Mouse (Mus musculus): Measurements from ENCODE around the gene Ndufb7. TPM values are rescaled to one million over a fixed set of nuclear protein-coding genes. Genes with fewer than 3 reads are reported as not detected.
A peak's percentile ranks its signal among the peaks of the same experiment; 100 is the strongest.

The Ndufb7 gene
- polyA plus RNA-seq, 1 experiment = 511 TPM

DNA sequence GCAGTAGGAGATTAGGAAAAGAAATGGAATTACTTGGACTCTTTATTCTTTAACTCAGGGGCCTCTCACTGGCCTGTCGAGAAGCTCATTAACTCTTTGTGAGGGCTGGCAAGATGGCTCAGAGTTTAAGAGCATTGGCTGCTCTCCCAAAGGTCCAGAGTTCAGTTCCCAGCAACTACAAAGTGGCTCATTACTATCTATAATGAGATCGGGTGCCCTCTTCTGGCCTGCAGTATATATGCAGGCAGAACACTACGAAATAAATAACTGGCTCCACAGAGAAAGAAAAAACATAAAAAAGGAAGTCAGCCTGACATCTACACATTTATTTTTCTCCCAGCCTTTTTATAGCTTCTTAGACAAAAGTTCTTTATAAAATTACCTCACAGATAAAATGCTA, 29.9 kb downstream of the Ndufb7 start:
- peaks cover 51% of the 10 kb centered on the region for H3K4me1 ChIP-seq
- H3K4me3 ChIP-seq (replicated peaks) = no peak overlapping the region
- H3K9me3 ChIP-seq = no peaks in the 10 kb centered on the region
- no peaks in the 10 kb centered on the region for H3K27me3 ChIP-seq (replicated peaks)
- peaks cover 12% of the 10 kb centered on the region for H3K36me3 ChIP-seq (replicated peaks; ENCODE audit: low read length)
- TF ChIP-seq GATA1 (IDR thresholded peaks at IDR 0.05; ENCODE audit: borderline replicate concordance, low read length) = no peak
- TF ChIP-seq FLI1 (IDR thresholded peaks at IDR 0.05; ENCODE audit: low read length) = no peak

- H3K4me1 ChIP-seq = peaks cover 48% of the 10 kb centered on the region
- TF ChIP-seq GATA1 (IDR thresholded peaks at IDR 0.05; ENCODE audit: borderline replicate concordance, low read length) (no peak), FLI1 (IDR thresholded peaks at IDR 0.05; ENCODE audit: low read length) (no peak)
- H3K4me3 ChIP-seq (replicated peaks) = no peak overlapping the region
Observed at GRCm38 (mm10) chr8:83598146-83598545, 31.7 kb downstream of the Ndufb7 start.

DNA sequence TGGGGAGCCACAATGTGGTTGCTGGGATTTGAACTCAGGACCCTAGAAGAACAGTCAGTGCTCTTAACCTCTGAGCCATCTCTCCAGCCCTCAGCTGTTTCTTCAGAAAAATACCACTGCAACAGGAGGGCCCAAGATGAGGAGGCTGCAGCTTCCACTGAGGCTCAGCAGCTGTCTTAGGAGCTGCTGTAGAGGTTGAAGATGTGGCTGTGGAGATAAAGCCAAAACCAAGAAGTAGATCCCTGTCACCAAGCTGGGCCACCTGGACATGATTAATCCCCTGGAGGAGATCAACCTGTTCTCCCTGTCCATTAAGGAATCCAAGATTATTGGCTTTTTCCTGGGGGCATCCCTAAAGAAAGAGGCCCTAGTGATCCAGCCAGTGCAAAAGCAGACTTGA, 33.3 kb downstream of the Ndufb7 start:
- Histone ChIP-seq H3K9me3 (no peaks in the 10 kb centered on the region), H3K27me3 (replicated peaks) (no peaks in the 10 kb centered on the region), H3K4me3 (replicated peaks) (no peak overlapping the region), H3K4me1 (peaks cover 44% of the 10 kb centered on the region), H3K36me3 (replicated peaks; ENCODE audit: low read length) (peaks cover 12% of the 10 kb centered on the region)
- no peak for TF ChIP-seq GATA1 (IDR thresholded peaks at IDR 0.05; ENCODE audit: borderline replicate concordance, low read length)
- TF ChIP-seq FLI1 (IDR thresholded peaks at IDR 0.05; ENCODE audit: low read length) = no peak

More at GRCm38 (mm10) chr8:83598146-83598545, 31.7 kb downstream of the Ndufb7 start:
- Histone ChIP-seq H3K9me3 (no peaks in the 10 kb centered on the region), H3K27me3 (replicated peaks) (no peaks in the 10 kb centered on the region), H3K36me3 (replicated peaks; ENCODE audit: low read length) (peaks cover 6% of the 10 kb centered on the region)

DNA sequence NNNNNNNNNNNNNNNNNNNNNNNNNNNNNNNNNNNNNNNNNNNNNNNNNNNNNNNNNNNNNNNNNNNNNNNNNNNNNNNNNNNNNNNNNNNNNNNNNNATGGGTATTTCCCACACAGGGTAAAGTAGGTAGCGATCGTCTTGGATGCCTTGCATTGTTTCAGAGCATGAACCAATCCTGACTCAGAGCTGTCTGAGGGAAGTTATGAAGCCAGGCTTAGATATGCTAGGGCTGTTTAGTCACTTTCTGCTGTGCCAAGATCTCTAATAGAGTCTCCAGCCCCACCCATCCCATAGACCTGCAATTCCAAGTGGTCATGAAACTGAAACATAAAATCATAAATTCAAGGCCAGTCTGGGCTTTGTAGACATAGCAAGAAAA, 36.2 kb downstream of the Ndufb7 start:
- Histone ChIP-seq H3K36me3 (replicated peaks; ENCODE audit: low read length) (peaks cover 20% of the 10 kb centered on the region), H3K9me3 (no peaks in the 10 kb centered on the region), H3K27me3 (replicated peaks) (no peaks in the 10 kb centered on the region), H3K4me3 (replicated peaks) (no peak overlapping the region), H3K4me1 (peaks cover 60% of the 10 kb centered on the region)
- TF ChIP-seq FLI1 (IDR thresholded peaks at IDR 0.05; ENCODE audit: low read length) (no peak), GATA1 (IDR thresholded peaks at IDR 0.05; ENCODE audit: borderline replicate concordance, low read length) (no peak)

GRCm38 (mm10) chr8:83607661-83608397, 41.4 kb downstream of the Ndufb7 start, which contains the start of the genes Tecr and Dnajb1:
Gene Tecr (minus strand): TSS chr8:83607971.
Gene Dnajb1 (plus strand): TSS chr8:83608193.
- TF ChIP-seq FLI1 (IDR thresholded peaks at IDR 0.05; ENCODE audit: low read length) (peak; percentile 74), GATA1 (IDR thresholded peaks at IDR 0.05; ENCODE audit: borderline replicate concordance, low read length) (no peak)
- peaks cover 51% of the 10 kb centered on the region for H3K4me1 ChIP-seq
- H3K9me3 ChIP-seq = no peaks in the 10 kb centered on the region
- peaks cover 49% of the 10 kb centered on the region for H3K36me3 ChIP-seq (replicated peaks; ENCODE audit: low read length)
- peak within 1 kb of the TSS; percentile 97 for H3K4me3 ChIP-seq (replicated peaks)
- no peaks in the 10 kb centered on the region for H3K27me3 ChIP-seq (replicated peaks)

- H3K9me3 ChIP-seq = no peaks in the 10 kb centered on the region
- H3K4me3 ChIP-seq (replicated peaks) = peak overlapping the region; percentile 97
- peaks cover 54% of the 10 kb centered on the region for H3K36me3 ChIP-seq (replicated peaks; ENCODE audit: low read length)
- no peaks in the 10 kb centered on the region for H3K27me3 ChIP-seq (replicated peaks)
- peaks cover 51% of the 10 kb centered on the region for H3K4me1 ChIP-seq
- no peak for TF ChIP-seq FLI1 (IDR thresholded peaks at IDR 0.05; ENCODE audit: low read length)
- no peak for TF ChIP-seq GATA1 (IDR thresholded peaks at IDR 0.05; ENCODE audit: borderline replicate concordance, low read length)
Observed at GRCm38 (mm10) chr8:83608398-83608829, 41.9 kb downstream of the Ndufb7 start.

DNA sequence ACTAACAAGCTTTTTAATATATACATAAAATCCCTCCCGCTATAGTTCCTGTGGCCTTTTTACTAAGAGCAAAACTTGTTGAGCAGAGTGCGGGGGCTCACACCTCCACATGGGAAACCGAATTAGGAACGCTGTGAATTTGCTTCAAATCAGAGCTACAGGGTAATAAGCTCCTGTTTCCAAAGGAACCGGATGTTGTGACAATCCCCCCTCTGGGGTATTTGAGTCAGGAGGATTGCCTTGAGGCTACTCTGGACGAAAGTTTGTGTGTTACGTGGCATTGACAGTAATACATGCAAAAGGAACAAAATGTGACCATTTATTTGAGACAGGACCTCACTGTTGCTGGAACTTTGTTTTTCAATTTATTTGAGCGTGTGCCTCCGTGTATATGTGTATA, 42.6 kb downstream of the Ndufb7 start:
- no peak for TF ChIP-seq GATA1 (IDR thresholded peaks at IDR 0.05; ENCODE audit: borderline replicate concordance, low read length)
- TF ChIP-seq FLI1 (IDR thresholded peaks at IDR 0.05; ENCODE audit: low read length) = no peak
- H3K27me3 ChIP-seq (replicated peaks) = no peaks in the 10 kb centered on the region
- H3K4me1 ChIP-seq = peaks cover 51% of the 10 kb centered on the region
- no peaks in the 10 kb centered on the region for H3K9me3 ChIP-seq
- H3K36me3 ChIP-seq (replicated peaks; ENCODE audit: low read length) = peaks cover 60% of the 10 kb centered on the region
- peak overlapping the region; percentile 97 for H3K4me3 ChIP-seq (replicated peaks)

DNA sequence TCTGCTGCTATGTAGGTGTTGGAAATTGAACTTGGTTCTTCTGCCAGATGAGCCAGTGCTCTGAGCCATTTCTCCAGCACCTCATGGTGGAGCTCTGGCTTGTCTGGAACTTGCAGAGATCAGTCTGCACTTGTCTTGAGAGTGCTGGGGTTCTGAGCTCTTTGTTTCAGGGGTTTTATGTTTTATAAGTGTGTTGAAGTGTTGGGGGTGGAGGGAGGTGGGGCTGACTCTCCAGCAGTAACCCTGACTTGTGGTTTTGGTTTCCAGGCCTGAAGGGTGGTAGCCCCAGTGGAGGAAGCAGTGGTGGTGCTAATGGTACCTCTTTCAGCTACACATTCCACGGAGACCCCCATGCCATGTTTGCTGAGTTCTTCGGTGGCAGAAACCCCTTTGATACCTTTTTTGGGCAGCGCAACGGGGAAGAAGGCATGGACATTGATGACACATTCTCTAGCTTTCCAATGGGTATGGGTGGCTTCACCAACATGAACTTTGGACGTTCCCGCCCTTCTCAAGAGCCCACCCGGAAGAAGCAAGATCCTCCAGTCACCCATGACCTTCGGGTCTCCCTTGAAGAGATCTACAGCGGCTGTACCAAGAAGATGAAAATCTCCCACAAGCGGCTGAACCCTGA, 43.2 kb downstream of the Ndufb7 start:
- H3K4me1 ChIP-seq = peaks cover 51% of the 10 kb centered on the region
- H3K36me3 ChIP-seq (replicated peaks; ENCODE audit: low read length) = peaks cover 61% of the 10 kb centered on the region
- H3K4me3 ChIP-seq (replicated peaks) = peak overlapping the region; percentile 97
- TF ChIP-seq FLI1 (IDR thresholded peaks at IDR 0.05; ENCODE audit: low read length) (no peak), GATA1 (IDR thresholded peaks at IDR 0.05; ENCODE audit: borderline replicate concordance, low read length) (no peak)
- no peaks in the 10 kb centered on the region for H3K27me3 ChIP-seq (replicated peaks)
- no peaks in the 10 kb centered on the region for H3K9me3 ChIP-seq

DNA sequence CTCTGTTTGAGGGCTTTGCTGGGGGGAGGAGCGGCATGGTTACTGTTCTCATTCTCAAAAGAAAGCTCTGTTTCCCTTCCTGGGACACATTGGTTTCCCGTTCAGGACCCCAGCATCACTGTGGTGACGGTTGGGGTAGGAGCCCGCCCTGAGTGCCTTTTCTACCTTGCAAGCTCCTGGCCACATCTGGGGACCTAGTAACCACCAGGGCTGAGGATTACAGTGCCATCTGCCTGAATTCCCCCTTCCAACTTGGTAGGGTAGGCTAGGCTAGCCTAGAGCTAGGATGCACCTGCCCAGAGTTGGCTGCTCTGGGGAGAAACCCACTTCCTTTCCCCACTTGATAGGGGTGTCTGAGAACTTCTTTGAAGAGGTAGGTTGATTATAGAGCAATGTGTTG, 45.5 kb downstream of the Ndufb7 start:
- H3K4me1 ChIP-seq = peaks cover 39% of the 10 kb centered on the region
- peaks cover 48% of the 10 kb centered on the region for H3K36me3 ChIP-seq (replicated peaks; ENCODE audit: low read length)
- TF ChIP-seq FLI1 (IDR thresholded peaks at IDR 0.05; ENCODE audit: low read length) = no peak
- TF ChIP-seq GATA1 (IDR thresholded peaks at IDR 0.05; ENCODE audit: borderline replicate concordance, low read length) = no peak
- no peaks in the 10 kb centered on the region for H3K27me3 ChIP-seq (replicated peaks)
- no peak overlapping the region for H3K4me3 ChIP-seq (replicated peaks)
- H3K9me3 ChIP-seq = no peaks in the 10 kb centered on the region

DNA sequence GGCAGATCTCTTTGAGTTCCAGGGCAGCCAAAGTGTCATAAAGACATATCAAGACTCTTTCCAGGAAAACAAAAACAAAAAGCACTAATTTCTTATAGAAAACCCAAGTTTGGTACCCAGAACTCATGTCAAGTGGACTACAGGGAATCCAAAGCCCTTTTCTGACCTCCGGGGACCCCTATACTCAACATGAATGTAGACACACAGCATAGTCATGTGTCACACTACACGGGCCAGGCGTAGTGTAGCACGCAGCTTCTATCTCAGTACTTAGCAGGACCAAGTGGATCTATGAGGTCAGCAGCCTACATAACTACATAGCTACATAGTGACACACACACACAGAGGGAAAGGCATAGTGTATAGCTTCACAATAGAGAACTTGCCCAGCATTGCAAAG, 47.2 kb downstream of the Ndufb7 start:
- H3K36me3 ChIP-seq (replicated peaks; ENCODE audit: low read length) = peaks cover 48% of the 10 kb centered on the region
- H3K27me3 ChIP-seq (replicated peaks) = no peaks in the 10 kb centered on the region
- no peak overlapping the region for H3K4me3 ChIP-seq (replicated peaks)
- no peak for TF ChIP-seq FLI1 (IDR thresholded peaks at IDR 0.05; ENCODE audit: low read length)
- TF ChIP-seq GATA1 (IDR thresholded peaks at IDR 0.05; ENCODE audit: borderline replicate concordance, low read length) = no peak
- no peaks in the 10 kb centered on the region for H3K9me3 ChIP-seq
- H3K4me1 ChIP-seq = peaks cover 35% of the 10 kb centered on the region
